Mouse (Mus musculus): ENCODE results near the gene Gm10974.

DNA sequence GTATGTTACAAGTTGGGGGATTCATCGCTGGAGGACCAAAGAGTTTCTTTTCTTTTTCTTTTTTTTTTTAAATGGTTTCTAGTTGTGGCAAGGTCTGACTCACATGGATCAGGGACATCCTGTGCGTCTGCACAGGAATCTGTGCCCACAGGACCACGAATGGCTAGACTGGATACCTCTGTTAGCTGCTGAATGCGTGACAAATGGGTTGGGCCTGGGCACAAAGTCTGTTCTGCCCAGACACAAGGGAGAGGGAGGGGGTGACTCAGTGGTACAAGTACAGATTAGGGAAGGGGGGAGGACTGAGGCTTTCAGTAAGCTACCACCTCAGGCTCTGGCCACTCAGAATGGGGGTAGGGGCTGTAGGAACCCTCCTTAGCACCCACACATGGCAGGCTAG, 10.0 kb downstream of the Gm10974 start:
- no peak for TF ChIP-seq CTCF (IDR thresholded peaks at IDR 0.05; ENCODE audit: low read depth)
- no peak for TF ChIP-seq EP300 (IDR thresholded peaks at IDR 0.05; ENCODE audit: low read depth)
